Mouse (Mus musculus) E14TG2a.4 (cell line): Measurements from ENCODE around the gene Arid3c.
A peak's percentile ranks its signal among the peaks of the same experiment; 100 is the strongest.
"Not testable (repeated sequence)": the region's sequence is repeated elsewhere in the genome, so short reads cannot be mapped to it uniquely, and the experiment has no call there.

Source experiments
- H3K27me3 ChIP-seq: 2 replicates; pipeline ENCODE4 v1.6.1; 2014; ENCODE audit warnings: low read length, control low read depth; ENCODE audit not compliant: insufficient read depth
- H3K36me3 ChIP-seq: 2 replicates; pipeline ENCODE4 v1.6.1; 2014; ENCODE audit warnings: low read length, control low read depth; ENCODE audit not compliant: insufficient read depth
- H3K4me1 ChIP-seq: replicated peaks from 2 replicates; pipeline ENCODE4 v1.6.1; 2014; ENCODE audit warnings: low read depth, low read length, control low read depth
- H3K4me3 ChIP-seq: replicated peaks from 2 replicates; pipeline ENCODE4 v1.5.1; 2014; ENCODE audit warnings: mild to moderate bottlenecking, low read length
- H3K9me3 ChIP-seq: 2 replicates; pipeline ENCODE4 v1.6.1; 2014; ENCODE audit warnings: low read length, control low read depth
- CTCF ChIP-seq: conservative IDR thresholded peaks from 2 replicates; pipeline ENCODE4 v1.5.1; 2014; ENCODE audit warnings: low read length
- NANOG ChIP-seq: IDR thresholded peaks from 2 replicates; pipeline ENCODE4 v1.6.1; 2014; ENCODE audit warnings: borderline replicate concordance, low read length, mixed read lengths
- POU5F1 ChIP-seq: IDR thresholded peaks from 2 replicates; pipeline ENCODE4 v1.6.1; 2014; ENCODE audit warnings: low read length, borderline replicate concordance

Arid3c gene

DNA sequence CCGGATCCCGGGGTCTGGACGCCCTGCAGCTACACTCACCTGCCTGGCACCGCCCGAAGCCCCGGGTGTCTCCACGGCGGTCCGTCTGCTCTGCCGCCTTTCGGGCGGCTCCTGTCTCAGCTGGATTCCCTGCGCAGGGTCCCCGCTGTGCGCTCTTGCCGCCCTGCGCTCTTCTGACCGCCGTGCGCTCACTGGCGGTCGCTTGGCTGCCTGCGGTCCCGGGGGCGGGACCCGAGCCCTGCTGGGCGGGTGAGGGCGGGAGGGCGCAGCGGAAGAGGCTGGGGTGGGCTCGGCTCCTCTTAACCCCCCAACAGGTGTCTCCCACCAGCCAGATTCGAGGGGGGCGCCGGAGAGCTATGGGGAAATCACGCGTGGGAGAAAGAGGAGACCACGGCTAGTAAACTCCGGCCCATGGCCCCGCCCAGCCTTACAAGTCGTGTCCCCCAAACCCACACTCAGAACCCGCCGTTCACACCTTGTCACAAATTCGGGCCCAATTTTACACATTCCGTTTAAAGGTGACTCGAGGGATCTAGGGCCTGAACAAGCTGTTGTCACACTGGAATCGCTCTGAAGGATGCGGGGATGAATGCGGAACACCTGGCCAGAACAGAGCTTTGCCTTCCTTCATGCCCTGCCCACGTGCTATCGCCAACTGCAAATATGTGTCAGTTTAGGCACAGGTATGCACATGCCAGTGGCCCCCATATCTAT is at the start of gene Arid3c:
TSS of gene Arid3c (minus strand) at position 91 of the 714 bp plus-strand sequence.
- Histone ChIP-seq H3K27me3 (peaks cover 84% of the 10 kb centered on the region), H3K4me3 (peak within 1 kb of the TSS; percentile 76), H3K9me3 (no peaks in the 10 kb centered on the region), H3K36me3 (no peaks in the 10 kb centered on the region), H3K4me1 (peaks cover 21% of the 10 kb centered on the region)
- TF ChIP-seq POU5F1 (no peak), NANOG (no peak), CTCF (no peak)

DNA sequence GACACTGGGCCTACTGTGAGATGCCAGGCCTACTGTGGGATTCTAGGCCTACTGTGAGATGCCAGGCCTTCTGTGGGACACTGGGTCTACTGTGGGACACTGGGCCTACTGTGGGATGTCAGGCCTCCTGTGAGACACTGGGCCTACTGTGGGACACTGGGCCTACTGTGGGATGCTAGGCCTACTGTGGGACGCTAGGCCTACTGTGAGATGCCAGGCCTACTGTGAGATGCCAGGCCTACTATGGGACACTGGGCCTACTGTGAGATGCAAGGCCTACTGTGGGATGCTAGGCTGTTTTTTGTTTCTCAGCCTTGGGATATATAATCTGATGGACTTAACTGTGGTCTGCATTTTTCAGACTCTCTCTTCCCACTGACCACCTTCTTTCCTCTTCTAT is 44.9 kb upstream of the Arid3c start:
- not testable (repeated sequence) for H3K4me3 ChIP-seq, H3K36me3 ChIP-seq, H3K9me3 ChIP-seq

DNA sequence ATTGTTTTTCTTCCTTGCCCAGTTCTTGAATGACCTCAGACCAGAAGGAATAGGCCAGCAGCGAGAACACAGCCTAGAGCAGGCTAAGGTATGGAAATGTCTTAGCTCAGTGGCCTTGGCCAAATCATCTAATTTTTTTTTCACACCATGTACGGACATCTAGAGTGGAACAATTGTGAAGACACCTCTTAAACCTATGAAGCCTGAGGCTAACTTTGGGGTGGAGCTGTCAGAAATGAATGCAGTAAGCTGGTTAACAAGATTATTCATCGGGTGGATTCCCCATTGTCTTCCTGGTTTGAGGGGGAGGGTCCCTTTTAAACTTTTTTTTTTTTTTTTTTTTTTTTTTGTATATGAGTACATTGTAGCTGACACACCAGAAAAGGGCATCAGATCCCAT is 43.6 kb upstream of the Arid3c start:
- not testable (repeated sequence) for H3K9me3 ChIP-seq, H3K27me3 ChIP-seq, H3K36me3 ChIP-seq
- Histone ChIP-seq H3K4me1 (peaks cover 13% of the 10 kb centered on the region), H3K4me3 (peak overlapping the region; percentile 74)

More for the DNA sequence above, 44.9 kb upstream of the Arid3c start:
- H3K4me1 ChIP-seq: peaks cover 13% of the 10 kb centered on the region
- not testable (repeated sequence) for H3K27me3 ChIP-seq

DNA sequence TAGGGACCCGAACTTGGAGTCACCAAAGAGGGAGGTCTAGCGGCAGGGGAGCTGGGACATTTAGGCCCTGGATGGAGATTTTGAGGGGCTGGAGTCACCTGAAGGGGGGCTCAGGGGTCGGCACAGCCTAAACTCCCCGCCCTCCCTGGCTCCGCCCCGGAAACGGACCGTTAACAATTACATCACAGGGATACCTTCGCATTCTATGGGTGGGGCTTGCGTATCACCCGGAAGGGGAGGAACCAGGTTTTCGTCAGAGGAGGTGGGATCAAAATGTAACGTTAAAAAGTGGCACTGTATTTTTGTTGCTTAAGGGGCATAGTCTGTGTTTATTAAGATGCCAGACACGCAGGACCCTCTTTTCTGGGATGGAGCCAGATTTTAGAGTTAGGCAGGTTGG is 43.1 kb upstream of the Arid3c start, which contains the start of gene Ccl27a:
TSS of gene Ccl27a (minus strand) at position 246 of the 400 bp plus-strand sequence.
- H3K36me3 ChIP-seq, H3K27me3 ChIP-seq, H3K9me3 ChIP-seq: not testable (repeated sequence)
- peaks cover 13% of the 10 kb centered on the region for H3K4me1 ChIP-seq
- peak within 1 kb of the TSS; percentile 74 for H3K4me3 ChIP-seq

DNA sequence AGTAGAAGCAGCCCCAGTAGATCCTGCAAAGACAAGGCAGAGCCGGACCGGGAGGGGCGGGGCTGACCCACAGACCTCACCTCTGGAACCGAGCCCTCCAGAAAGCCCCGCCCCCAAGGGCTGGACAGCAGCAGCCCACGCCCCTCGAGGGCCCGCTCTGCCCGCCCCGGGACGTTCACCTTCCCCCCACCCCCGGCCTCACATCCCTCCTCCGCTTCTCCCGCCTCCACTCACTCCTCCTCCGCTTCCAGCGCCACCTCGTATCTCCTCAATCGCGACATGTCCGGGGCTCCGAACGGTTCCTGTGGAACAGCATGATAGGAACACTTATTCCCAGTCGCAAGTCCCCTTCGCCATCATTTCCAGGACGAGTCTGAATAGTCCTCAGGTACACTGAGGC is 42.6 kb upstream of the Arid3c start:
- Histone ChIP-seq H3K4me3 (peak overlapping the region; percentile 74), H3K4me1 (peaks cover 13% of the 10 kb centered on the region)
- H3K36me3 ChIP-seq, H3K27me3 ChIP-seq, H3K9me3 ChIP-seq: not testable (repeated sequence)

DNA sequence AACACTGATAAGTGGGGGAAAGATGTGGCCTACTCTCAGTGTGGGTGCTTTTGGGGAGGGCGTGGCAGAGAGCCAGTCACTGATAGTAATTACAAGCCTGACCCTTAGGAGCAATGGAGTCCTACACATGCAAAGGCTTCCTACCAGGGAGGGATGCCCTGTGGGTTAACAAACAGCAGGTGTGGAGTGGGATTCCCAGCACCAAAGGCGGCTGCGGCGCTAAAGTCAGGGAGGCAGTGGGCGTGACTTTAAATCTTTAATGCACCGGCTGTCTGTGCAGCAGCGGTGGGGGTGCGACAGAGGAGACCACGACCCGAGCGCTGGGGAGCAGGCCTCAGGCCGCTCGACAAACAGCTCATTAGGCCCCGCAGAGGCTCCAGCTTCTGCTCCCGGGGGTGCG is 42.0 kb upstream of the Arid3c start:
- peak overlapping the region; percentile 46; the same call in 1 of the 2 replicates for H3K4me3 ChIP-seq
- H3K27me3 ChIP-seq, H3K36me3 ChIP-seq, H3K9me3 ChIP-seq: not testable (repeated sequence)
- H3K4me1 ChIP-seq: peaks cover 13% of the 10 kb centered on the region

DNA sequence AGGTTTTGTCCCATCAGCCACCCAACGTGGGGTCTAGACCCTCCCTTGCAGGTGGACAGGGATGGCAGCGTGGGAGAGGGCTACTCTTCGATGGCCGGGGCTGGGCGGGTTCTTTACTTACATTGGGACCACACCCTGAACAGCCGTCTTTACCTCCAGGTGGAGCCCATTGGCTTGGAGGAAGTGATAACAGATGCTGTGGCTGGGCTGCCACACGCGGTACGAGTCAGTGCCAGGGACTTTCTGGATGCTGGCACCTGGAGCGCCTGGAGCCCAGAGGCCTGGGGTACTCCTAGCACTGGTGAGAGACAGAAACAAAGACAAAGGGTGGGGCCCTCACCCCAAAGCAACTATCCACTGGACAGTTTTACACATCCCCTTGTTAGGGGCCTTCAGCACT is 36.4 kb upstream of the Arid3c start:
- not testable (repeated sequence) for H3K9me3 ChIP-seq, H3K27me3 ChIP-seq, H3K36me3 ChIP-seq, H3K4me3 ChIP-seq
- peaks cover 11% of the 10 kb centered on the region for H3K4me1 ChIP-seq

DNA sequence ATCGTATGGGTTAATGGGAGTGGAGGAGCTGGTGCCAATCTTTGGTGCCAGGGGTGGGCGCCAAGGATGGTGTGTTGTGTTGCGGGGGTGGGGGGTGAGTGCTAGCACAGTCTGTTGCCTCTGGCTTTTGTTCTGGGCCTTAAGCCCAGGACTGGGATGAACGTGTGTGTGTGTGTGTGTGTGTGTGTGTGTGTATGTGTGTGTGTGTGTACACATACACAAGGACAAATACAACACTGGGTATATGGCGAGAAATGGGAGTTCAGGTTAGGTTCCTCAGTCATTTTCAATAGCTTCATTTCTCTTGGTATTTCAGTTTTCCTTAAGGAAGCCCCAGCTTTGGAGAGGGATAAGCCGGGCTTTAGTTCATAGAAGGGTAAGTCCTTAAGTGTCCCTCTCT is 32.2 kb upstream of the Arid3c start:
- not testable (repeated sequence) for H3K9me3 ChIP-seq, H3K27me3 ChIP-seq, H3K4me3 ChIP-seq
- Histone ChIP-seq H3K4me1 (peaks cover 48% of the 10 kb centered on the region), H3K36me3 (peaks cover 13% of the 10 kb centered on the region)

DNA sequence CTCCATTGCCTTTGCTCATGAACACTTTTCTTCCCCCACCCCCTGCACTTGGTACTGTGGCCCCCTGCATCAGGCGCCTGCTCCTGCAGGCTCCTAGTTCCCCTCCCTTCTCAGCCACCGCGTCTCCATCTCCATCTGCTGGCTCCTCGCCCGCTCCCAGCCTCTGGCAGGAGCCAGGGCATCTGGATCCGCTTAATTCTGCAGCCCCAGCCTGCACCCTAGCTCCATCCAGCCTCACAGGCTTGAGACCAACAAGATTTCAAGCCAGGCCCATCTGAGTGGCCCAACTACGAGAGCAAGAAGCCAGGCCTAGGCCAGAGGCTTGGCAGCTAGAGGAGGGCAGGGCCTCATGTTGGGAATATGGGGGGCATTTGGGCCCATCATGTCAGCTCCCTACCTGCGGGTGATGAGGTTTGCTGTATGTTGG is 31.8 kb upstream of the Arid3c start:
- H3K9me3 ChIP-seq, H3K27me3 ChIP-seq: not testable (repeated sequence)
- Histone ChIP-seq H3K4me1 (peaks cover 53% of the 10 kb centered on the region), H3K4me3 (peak overlapping the region; percentile 67), H3K36me3 (peaks cover 18% of the 10 kb centered on the region)

DNA sequence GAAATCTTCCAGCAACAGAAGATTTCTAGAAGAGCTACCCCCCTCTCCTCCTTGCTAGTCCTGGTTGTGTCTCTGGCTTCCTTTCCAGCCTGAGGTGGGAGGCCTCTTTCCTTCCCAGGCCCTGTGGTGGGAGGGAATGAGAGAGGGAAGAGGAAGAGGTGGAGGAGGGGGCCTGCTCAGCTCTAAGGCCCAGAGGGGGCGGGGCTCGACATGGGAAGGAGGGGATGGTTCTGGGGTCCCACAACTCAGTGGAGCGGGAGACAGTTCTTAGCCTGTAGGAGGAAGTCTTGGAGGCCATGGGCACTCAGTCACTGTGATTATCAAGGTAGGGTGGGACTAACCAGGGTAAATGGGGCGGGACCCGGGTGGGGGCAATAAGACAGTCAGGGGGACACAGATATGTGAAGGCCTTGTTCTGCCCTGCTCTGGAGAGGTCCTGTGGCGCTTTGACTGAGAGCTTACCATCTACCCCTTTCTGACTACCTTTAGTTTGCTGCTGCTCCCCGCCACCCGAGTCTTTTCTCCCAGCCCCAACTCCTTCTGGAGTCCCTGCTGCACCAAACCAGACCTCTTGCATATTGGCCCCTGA is 31.3 kb upstream of the Arid3c start:
- peaks cover 23% of the 10 kb centered on the region for H3K36me3 ChIP-seq
- no peaks in the 10 kb centered on the region for H3K27me3 ChIP-seq
- peaks cover 58% of the 10 kb centered on the region for H3K4me1 ChIP-seq
- H3K9me3 ChIP-seq: no peaks in the 10 kb centered on the region
- TF ChIP-seq NANOG (no peak), POU5F1 (no peak), CTCF (no peak)
- peak overlapping the region; percentile 67 for H3K4me3 ChIP-seq
